Mouse (Mus musculus) lung, postnatal 0 days (tissue): ENCODE data around the gene Shisa9.

Experiments used
- CTCF ChIP-seq: IDR thresholded peaks from 2 replicates; pipeline ENCODE4 v1.5.1; 2016; ENCODE audit warnings: antibody characterized with exemption, mild to moderate bottlenecking
- EP300 ChIP-seq: IDR thresholded peaks from 2 replicates; pipeline ENCODE4 v1.6.1; 2016; ENCODE audit warnings: antibody characterized with exemption, mild to moderate bottlenecking, control low read depth

DNA sequence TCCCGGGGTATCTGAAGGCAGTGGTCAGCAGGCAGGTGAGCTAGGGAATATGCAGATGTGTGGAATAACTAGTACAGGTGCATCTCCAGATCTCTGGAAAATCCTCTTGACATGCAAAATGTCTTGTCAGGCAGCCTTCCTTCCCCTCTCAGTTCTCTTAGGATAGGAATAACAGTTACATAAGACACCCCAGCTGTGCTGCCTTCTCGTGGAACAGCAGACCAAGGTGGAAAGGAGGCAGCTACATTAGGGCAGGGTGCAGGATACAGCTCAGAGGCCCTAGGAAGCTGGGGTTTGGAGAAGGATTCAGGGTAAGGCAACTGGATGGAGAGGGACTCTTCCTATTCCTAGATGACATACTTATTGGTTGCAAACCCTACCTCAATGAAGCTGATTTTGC lies 111.5 kb downstream of the Shisa9 start:
- no peak for TF ChIP-seq CTCF
- no peak for TF ChIP-seq EP300
